Mouse (Mus musculus): Measurements from ENCODE around the gene Kcmf1. TPM values are rescaled to one million over a fixed set of nuclear protein-coding genes. Genes with fewer than 3 reads are reported as not detected.

The Kcmf1 gene
- polyA plus RNA-seq, 1 experiment from 2014 or later, result 52.0 TPM

DNA sequence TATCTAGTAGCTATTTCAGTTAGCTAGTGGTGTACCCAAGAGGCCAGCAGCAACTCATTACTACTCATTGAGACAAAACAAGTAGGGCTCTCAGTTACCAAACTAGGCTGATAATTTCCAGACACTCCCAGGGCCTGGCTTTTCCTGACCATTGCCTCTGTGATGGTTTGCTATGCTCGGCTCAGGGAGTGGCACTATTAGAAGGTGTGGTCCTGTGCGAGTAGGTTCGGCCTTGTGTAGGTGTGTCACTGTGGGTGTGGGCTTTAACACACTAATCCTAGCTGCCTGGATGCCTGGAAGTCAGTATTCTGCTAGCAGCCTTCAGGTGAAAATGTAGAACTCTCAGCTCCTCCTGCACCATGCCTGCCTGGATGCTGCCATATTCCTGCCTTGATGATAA is 31.8 kb upstream of the Kcmf1 start:
- 90% methylated on average over 3 of the region's 3 CpGs for WGBS
- no peak for DNase-seq (ENCODE audit: low spot score)

DNA sequence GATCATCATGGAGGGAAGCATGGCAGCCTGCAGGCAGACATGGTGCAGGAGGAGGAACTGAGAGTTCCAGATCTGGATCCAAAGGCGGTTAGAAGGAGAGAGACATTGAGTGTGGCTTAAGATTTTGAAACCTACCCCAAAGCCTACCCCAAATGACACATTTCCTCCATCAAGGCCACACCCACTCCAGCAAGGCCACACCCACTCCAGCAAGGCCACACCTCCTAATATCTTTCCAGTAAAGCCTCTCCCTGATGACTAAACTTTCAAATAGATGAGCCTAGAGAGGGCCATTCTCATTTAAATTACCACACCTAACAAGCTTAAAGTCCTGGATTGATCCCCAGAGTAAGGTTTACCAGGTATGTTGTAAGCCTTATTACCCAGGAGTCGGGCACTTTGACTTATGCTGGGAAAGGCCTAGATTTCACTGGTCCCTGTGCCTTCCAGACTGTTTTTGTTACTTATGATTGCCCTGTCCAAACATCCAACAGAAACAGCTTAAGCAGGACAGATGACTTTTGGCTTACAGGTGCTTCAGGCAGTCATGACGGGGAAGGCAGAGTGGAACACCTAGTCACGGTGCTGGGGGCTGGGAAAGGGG is 30.1 kb upstream of the Kcmf1 start:
- Histone ChIP-seq H3K27ac (replicated peaks; ENCODE audit: low read depth, low read length) (no peak overlapping the region), H3K4me3 (ENCODE audit: low read depth, low read length) (no peak overlapping the region), H3K9ac (ENCODE audit: low read length) (no peak overlapping the region), H3K4me1 (ENCODE audit: control insufficient read depth, insufficient read depth, low read length) (no peaks in the 10 kb centered on the region), H3K36me3 (ENCODE audit: control insufficient read depth, insufficient read depth, low read length) (no peaks in the 10 kb centered on the region), H3K27me3 (ENCODE audit: control insufficient read depth, insufficient read depth, low read length) (no peaks in the 10 kb centered on the region), H3K4me2 (ENCODE audit: low read depth, severe bottlenecking) (no peak overlapping the region), H3K9me3 (ENCODE audit: control insufficient read depth, low read length) (no peaks in the 10 kb centered on the region)
- DNase-seq (ENCODE audit: low spot score), result no peak
- 84% methylated on average over 4 of the region's 4 CpGs for WGBS
- no peak for ATAC-seq (ENCODE audit: insufficient number of reproducible peaks, low FRiP score, low TSS enrichment, low read depth)

More for the DNA sequence above, 31.8 kb upstream of the Kcmf1 start:
- Histone ChIP-seq H3K9me3 (ENCODE audit: control insufficient read depth, low read length) (no peaks in the 10 kb centered on the region), H3K27ac (replicated peaks; ENCODE audit: low read depth, low read length) (no peak overlapping the region), H3K4me2 (ENCODE audit: low read depth, severe bottlenecking) (no peak overlapping the region), H3K4me3 (ENCODE audit: low read depth, low read length) (no peak overlapping the region), H3K4me1 (ENCODE audit: control insufficient read depth, insufficient read depth, low read length) (no peaks in the 10 kb centered on the region), H3K27me3 (ENCODE audit: control insufficient read depth, insufficient read depth, low read length) (no peaks in the 10 kb centered on the region), H3K9ac (ENCODE audit: low read length) (no peak overlapping the region), H3K36me3 (ENCODE audit: control insufficient read depth, insufficient read depth, low read length) (no peaks in the 10 kb centered on the region)
- no peak for ATAC-seq (ENCODE audit: insufficient number of reproducible peaks, low FRiP score, low TSS enrichment, low read depth)

DNA sequence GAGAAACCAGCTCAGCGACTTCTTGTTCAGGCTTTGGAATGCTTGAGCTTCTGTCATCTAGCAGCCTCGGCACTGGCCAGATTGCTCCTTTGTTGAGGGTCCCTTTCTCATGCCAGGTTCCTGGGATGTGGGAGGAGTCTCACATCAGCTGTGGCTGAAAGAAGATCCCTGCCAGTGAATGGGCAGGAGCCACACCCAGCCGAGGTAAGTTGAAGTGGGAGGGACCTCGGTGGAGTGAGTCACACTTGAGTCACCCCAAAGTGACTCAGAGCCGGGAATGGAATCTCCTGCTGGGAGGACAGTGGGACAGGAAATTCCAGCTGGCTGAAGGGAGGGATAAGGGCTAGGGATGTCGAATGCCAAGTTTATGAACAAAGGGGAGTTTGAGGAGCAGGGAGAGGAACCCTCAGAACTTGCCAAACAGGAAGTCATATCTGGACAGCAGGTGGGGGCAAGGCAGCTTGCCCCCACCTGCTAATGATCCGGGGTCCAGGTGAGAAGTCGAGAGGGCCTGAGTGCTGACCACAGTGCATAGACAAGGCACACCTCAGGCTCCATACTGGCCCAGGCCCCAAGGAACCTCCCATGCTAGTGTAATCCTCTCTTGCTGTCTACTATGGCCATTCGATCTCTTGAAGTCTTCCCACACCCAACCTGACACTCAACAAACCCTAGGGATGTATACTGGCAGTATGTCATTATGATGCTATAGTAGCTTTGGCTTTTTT is 27.1 kb upstream of the Kcmf1 start:
- no peaks in the 10 kb centered on the region for H3K36me3 ChIP-seq (ENCODE audit: control insufficient read depth, insufficient read depth, low read length)
- ATAC-seq (ENCODE audit: insufficient number of reproducible peaks, low FRiP score, low TSS enrichment, low read depth) (no peak), DNase-seq (ENCODE audit: low spot score) (peak; percentile 33)
- no peak overlapping the region for H3K4me3 ChIP-seq (ENCODE audit: low read depth, low read length)
- no peak overlapping the region for H3K9ac ChIP-seq (ENCODE audit: low read length)
- H3K27ac ChIP-seq (replicated peaks; ENCODE audit: low read depth, low read length), result no peak overlapping the region
- no peak overlapping the region for H3K4me2 ChIP-seq (ENCODE audit: low read depth, severe bottlenecking)
- H3K27me3 ChIP-seq (ENCODE audit: control insufficient read depth, insufficient read depth, low read length), result no peaks in the 10 kb centered on the region
- no peaks in the 10 kb centered on the region for H3K9me3 ChIP-seq (ENCODE audit: control insufficient read depth, low read length)
- 13% methylated on average over 9 of the region's 9 CpGs for WGBS
- H3K4me1 ChIP-seq (ENCODE audit: control insufficient read depth, insufficient read depth, low read length), result no peaks in the 10 kb centered on the region

DNA sequence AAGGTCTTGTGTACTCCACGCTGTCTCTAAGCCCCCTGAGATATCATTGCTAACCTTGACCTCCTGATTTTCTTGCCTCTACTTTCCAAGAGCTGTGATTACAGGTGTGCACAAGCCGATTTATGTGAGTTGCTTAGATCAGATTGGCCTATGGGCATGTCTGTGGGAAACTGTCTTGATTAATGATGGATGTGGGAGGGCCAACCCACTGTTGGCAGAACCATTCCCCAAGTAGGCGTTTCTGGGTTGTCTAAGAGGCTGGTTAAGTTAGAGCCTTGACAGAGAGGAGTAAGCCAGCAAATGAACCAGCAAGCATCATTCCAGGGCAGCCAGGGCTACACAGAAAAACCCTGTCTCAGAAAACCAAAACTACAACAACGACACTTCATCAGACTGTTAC is 26.3 kb upstream of the Kcmf1 start:
- WGBS, result 81% methylated on average over 4 of the region's 4 CpGs
- H3K27ac ChIP-seq (replicated peaks; ENCODE audit: low read depth, low read length), result no peak overlapping the region

DNA sequence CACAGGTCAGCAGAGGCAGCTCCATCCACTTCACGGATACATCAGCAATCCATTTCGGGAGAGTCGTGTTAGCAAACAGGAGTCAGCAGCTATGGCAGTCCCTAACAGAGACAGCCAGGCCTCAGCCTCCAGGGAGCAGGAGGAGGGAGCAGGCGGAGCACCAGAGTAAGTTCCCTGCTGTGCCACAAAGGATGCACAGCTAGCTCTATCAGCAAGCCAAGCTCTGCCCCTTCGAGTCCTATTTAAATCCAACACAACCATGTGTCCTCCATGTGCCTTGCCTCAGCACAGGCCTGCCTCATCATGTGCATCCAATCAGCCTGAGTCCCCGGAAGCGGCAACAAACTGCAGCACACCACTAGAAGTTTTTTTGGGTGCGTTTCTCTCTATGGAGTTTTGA is 23.6 kb upstream of the Kcmf1 start:
- Histone ChIP-seq H3K27ac (replicated peaks; ENCODE audit: low read depth, low read length) (no peak overlapping the region), H3K4me2 (ENCODE audit: low read depth, severe bottlenecking) (no peak overlapping the region), H3K4me3 (ENCODE audit: low read depth, low read length) (no peak overlapping the region), H3K36me3 (ENCODE audit: control insufficient read depth, insufficient read depth, low read length) (no peaks in the 10 kb centered on the region), H3K9ac (ENCODE audit: low read length) (no peak overlapping the region), H3K4me1 (ENCODE audit: control insufficient read depth, insufficient read depth, low read length) (no peaks in the 10 kb centered on the region), H3K9me3 (ENCODE audit: control insufficient read depth, low read length) (no peaks in the 10 kb centered on the region), H3K27me3 (ENCODE audit: control insufficient read depth, insufficient read depth, low read length) (no peaks in the 10 kb centered on the region)
- no peak for ATAC-seq (ENCODE audit: insufficient number of reproducible peaks, low FRiP score, low TSS enrichment, low read depth)
- 86% methylated on average over 8 of the region's 8 CpGs for WGBS
- DNase-seq (ENCODE audit: low spot score), result no peak

More for the DNA sequence above, 26.3 kb upstream of the Kcmf1 start:
- Histone ChIP-seq H3K4me1 (ENCODE audit: control insufficient read depth, insufficient read depth, low read length) (no peaks in the 10 kb centered on the region), H3K36me3 (ENCODE audit: control insufficient read depth, insufficient read depth, low read length) (no peaks in the 10 kb centered on the region), H3K9ac (ENCODE audit: low read length) (no peak overlapping the region), H3K9me3 (ENCODE audit: control insufficient read depth, low read length) (no peaks in the 10 kb centered on the region), H3K27me3 (ENCODE audit: control insufficient read depth, insufficient read depth, low read length) (no peaks in the 10 kb centered on the region), H3K4me3 (ENCODE audit: low read depth, low read length) (no peak overlapping the region), H3K4me2 (ENCODE audit: low read depth, severe bottlenecking) (no peak overlapping the region)
- DNase-seq (ENCODE audit: low spot score) (no peak), ATAC-seq (ENCODE audit: insufficient number of reproducible peaks, low FRiP score, low TSS enrichment, low read depth) (no peak)

DNA sequence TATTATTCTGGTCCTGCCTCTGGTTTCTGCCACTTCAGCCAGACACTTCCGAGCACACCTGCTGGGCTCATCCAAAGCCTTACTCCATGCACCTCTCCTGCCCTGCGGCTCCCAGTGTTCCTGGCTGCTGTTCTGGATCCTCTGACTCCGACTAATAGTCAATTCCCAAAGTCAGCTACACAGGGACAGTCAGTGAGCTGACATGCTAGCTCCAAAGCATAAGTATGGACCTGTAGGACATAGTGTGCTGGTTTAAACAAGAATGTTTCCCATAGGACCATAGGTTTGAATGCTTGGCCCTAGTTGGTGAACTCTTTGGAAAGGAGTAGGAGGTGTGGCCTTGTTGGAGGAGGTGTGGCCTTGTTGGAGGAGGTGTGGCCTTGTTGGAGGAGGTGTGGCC is 21.3 kb upstream of the Kcmf1 start:
- Histone ChIP-seq H3K4me1 (ENCODE audit: control insufficient read depth, insufficient read depth, low read length) (no peaks in the 10 kb centered on the region), H3K9ac (ENCODE audit: low read length) (no peak overlapping the region), H3K36me3 (ENCODE audit: control insufficient read depth, insufficient read depth, low read length) (no peaks in the 10 kb centered on the region), H3K27ac (replicated peaks; ENCODE audit: low read depth, low read length) (no peak overlapping the region), H3K27me3 (ENCODE audit: control insufficient read depth, insufficient read depth, low read length) (no peaks in the 10 kb centered on the region), H3K4me2 (ENCODE audit: low read depth, severe bottlenecking) (no peak overlapping the region), H3K4me3 (ENCODE audit: low read depth, low read length) (no peak overlapping the region), H3K9me3 (ENCODE audit: control insufficient read depth, low read length) (no peaks in the 10 kb centered on the region)
- no peak for DNase-seq (ENCODE audit: low spot score)
- ATAC-seq (ENCODE audit: insufficient number of reproducible peaks, low FRiP score, low TSS enrichment, low read depth), result no peak
- WGBS, result 87% methylated on average over 3 of the region's 3 CpGs

DNA sequence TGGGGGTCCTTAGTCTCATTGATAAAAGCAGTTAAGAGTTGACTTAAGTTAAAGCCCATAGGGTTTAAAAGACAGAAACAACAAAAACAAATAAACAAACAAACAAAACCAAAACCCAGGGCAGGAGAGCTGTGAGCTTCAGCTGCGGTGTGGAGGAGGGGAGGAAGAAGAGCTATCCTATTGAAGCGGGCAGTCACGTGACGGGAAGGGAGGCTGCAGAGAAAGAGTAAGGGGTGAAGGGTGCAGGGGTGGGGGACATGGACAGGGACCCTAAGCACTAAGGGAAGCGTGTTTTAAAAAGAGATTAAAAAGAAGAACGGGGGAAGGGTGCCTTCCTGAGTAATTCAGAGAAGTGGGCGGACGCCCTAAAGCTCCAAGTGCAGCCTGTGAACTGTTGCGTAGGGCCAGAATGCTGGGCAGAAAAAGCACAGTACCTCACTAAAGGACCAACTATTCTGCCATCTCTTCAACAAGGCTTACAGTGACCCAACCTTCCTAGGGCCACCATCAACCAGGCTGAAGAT is 18.8 kb upstream of the Kcmf1 start:
- no peak overlapping the region for H3K9ac ChIP-seq (ENCODE audit: low read length)
- 71% methylated on average over 9 of the region's 9 CpGs for WGBS
- no peak overlapping the region for H3K4me2 ChIP-seq (ENCODE audit: low read depth, severe bottlenecking)
- DNase-seq (ENCODE audit: low spot score) (no peak), ATAC-seq (ENCODE audit: insufficient number of reproducible peaks, low FRiP score, low TSS enrichment, low read depth) (no peak)
- H3K4me3 ChIP-seq (ENCODE audit: low read depth, low read length), result no peak overlapping the region
- no peaks in the 10 kb centered on the region for H3K9me3 ChIP-seq (ENCODE audit: control insufficient read depth, low read length)
- H3K4me1 ChIP-seq (ENCODE audit: control insufficient read depth, insufficient read depth, low read length), result no peaks in the 10 kb centered on the region
- no peaks in the 10 kb centered on the region for H3K36me3 ChIP-seq (ENCODE audit: control insufficient read depth, insufficient read depth, low read length)
- no peaks in the 10 kb centered on the region for H3K27me3 ChIP-seq (ENCODE audit: control insufficient read depth, insufficient read depth, low read length)
- no peak overlapping the region for H3K27ac ChIP-seq (replicated peaks; ENCODE audit: low read depth, low read length)

DNA sequence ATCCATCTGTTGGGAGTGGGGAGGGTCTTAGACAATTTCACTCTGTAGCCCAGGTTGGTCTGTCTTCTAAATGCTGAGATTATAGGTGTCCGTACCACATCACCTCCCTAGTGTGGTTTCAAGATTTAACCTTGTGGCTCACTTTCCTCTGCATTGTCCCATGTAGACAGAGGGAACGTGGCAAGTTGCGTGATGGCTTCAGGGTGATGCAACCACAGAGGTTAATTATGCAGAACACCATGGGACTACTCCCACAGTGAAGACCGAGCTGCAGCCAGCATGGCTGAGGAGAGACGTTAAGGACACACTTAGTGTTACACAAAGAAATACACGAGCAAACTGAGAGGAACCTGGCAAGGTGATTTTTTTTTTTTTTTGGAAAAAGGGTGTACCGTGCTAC is 16.6 kb upstream of the Kcmf1 start:
- Histone ChIP-seq H3K27ac (replicated peaks; ENCODE audit: low read depth, low read length) (no peak overlapping the region), H3K4me2 (ENCODE audit: low read depth, severe bottlenecking) (no peak overlapping the region), H3K4me3 (ENCODE audit: low read depth, low read length) (no peak overlapping the region), H3K9me3 (ENCODE audit: control insufficient read depth, low read length) (no peaks in the 10 kb centered on the region), H3K27me3 (ENCODE audit: control insufficient read depth, insufficient read depth, low read length) (no peaks in the 10 kb centered on the region), H3K4me1 (ENCODE audit: control insufficient read depth, insufficient read depth, low read length) (no peaks in the 10 kb centered on the region), H3K9ac (ENCODE audit: low read length) (no peak overlapping the region), H3K36me3 (ENCODE audit: control insufficient read depth, insufficient read depth, low read length) (no peaks in the 10 kb centered on the region)
- no peak for ATAC-seq (ENCODE audit: insufficient number of reproducible peaks, low FRiP score, low TSS enrichment, low read depth)
- WGBS, result 85% methylated on average over 7 of the region's 7 CpGs
- DNase-seq (ENCODE audit: low spot score), result no peak

All from limb, embryonic 11.5 days (tissue).